Mouse (Mus musculus) gastrocnemius, postnatal 4 days (tissue): ENCODE data around the gene Ccdc81. TPM values are rescaled to one million over a fixed set of nuclear protein-coding genes. Genes with fewer than 3 reads are reported as not detected.

ENCODE experiments used
- DNase-seq, 2 experiments: peaks; one replicate each; pipeline ENCODE4 v3.0.0; 2021 to 2022; ENCODE audit warnings: low spot score in 2 of 2, mixed read lengths in 2 of 2
- long read RNA-seq, 2 experiments: library from polyadenylated mRNA; stranded (forward); transcript quantifications; one replicate each; pipeline ENCODE4 v2.0.0; 2021
- total RNA-seq, 2 experiments: library from RNA; stranded (reverse); gene quantifications; 2 replicates each; pipeline ENCODE4 v1.2.3; 2021

Ccdc81 gene
- total RNA-seq, result under 1 TPM; 0.10 to 0.13 TPM
- long read RNA-seq, experiment 1, result 0 reads
- long read RNA-seq, experiment 2, result 0 reads

GRCm38 (mm10) chr7:89903442-89904343 lies at the start of gene Ccdc81:
Ccdc81 (minus strand) TSS chr7:89903629.
- DNase-seq, result no peak

- no peak for DNase-seq
Observed at GRCm38 (mm10) chr7:89949403-89949802, 46.0 kb upstream of the Ccdc81 start.

- DNase-seq, result no peak
Observed at GRCm38 (mm10) chr7:89948026-89948425, 44.6 kb upstream of the Ccdc81 start.

- peak; percentile 81 to 94 for DNase-seq
Observed at GRCm38 (mm10) chr7:89940571-89941463, 37.4 kb upstream of the Ccdc81 start, which contains the start of gene Hikeshi. Hikeshi (minus strand) TSS chr7:89941204.

- DNase-seq, result no peak
Observed at GRCm38 (mm10) chr7:89939497-89940353, 36.3 kb upstream of the Ccdc81 start.

GRCm38 (mm10) chr7:89923441-89924180 lies 20.2 kb upstream of the Ccdc81 start:
- DNase-seq, result no peak

- DNase-seq, result no peak
Observed at GRCm38 (mm10) chr7:89917776-89918175, 14.3 kb upstream of the Ccdc81 start.

- no peak for DNase-seq
Observed at GRCm38 (mm10) chr7:89916711-89917110, 13.3 kb upstream of the Ccdc81 start.

GRCm38 (mm10) chr7:89913432-89914158 lies 10.2 kb upstream of the Ccdc81 start:
- no peak for DNase-seq

GRCm38 (mm10) chr7:89912356-89912755 lies 8.9 kb upstream of the Ccdc81 start:
- no peak for DNase-seq

GRCm38 (mm10) chr7:89909711-89910110 lies 6.3 kb upstream of the Ccdc81 start:
- no peak for DNase-seq

GRCm38 (mm10) chr7:89908899-89909621 lies 5.6 kb upstream of the Ccdc81 start:
- no peak for DNase-seq

GRCm38 (mm10) chr7:89908421-89908820 lies 5.0 kb upstream of the Ccdc81 start:
- DNase-seq, result no peak

- peak; percentile 57 to 76 for DNase-seq
Observed at GRCm38 (mm10) chr7:89907950-89908349, 4.5 kb upstream of the Ccdc81 start.

- DNase-seq, result no peak
Observed at GRCm38 (mm10) chr7:89903007-89903406, 422 bp downstream of the Ccdc81 start.

- no peak for DNase-seq
Observed at GRCm38 (mm10) chr7:89891856-89892255, 11.6 kb downstream of the Ccdc81 start.

GRCm38 (mm10) chr7:89891412-89891811 lies 12.0 kb downstream of the Ccdc81 start:
- DNase-seq, result no peak

GRCm38 (mm10) chr7:89884551-89884950 lies 18.9 kb downstream of the Ccdc81 start:
- no peak for DNase-seq

GRCm38 (mm10) chr7:89879686-89880085 lies 23.7 kb downstream of the Ccdc81 start:
- DNase-seq, result no peak
